Mouse (Mus musculus): Measurements from ENCODE around the gene Cd34. TPM values are rescaled to one million over a fixed set of nuclear protein-coding genes. Genes with fewer than 3 reads are reported as not detected.

Cd34 gene
- total and polyA plus RNA-seq, 2 experiments from 2014 or later, result 22.0 to 23.9 TPM

GRCm38 (mm10) chr1:194991654-194992053 is 53.0 kb downstream of the Cd34 start:
- H3K4me1 ChIP-seq (ENCODE audit: insufficient read depth), result no peaks in the 10 kb centered on the region
- H3K27me3 ChIP-seq (ENCODE audit: insufficient read depth, low read length), result no peaks in the 10 kb centered on the region
- no peak overlapping the region for H3K4me3 ChIP-seq (ENCODE audit: low read depth, low read length)
- TF ChIP-seq CTCF (IDR thresholded peaks at IDR 0.05; ENCODE audit: low read depth), result no peak
- ATAC-seq, result no peak
- no peaks in the 10 kb centered on the region; the same call in 1 of the 2 replicates for H3K36me3 ChIP-seq (ENCODE audit: insufficient read depth)
- H3K9ac ChIP-seq, result no peak overlapping the region
- 96% methylated on average over 2 of the region's 2 CpGs for WGBS
- no peak for DNase-seq
- no peak overlapping the region for H3K4me2 ChIP-seq (ENCODE audit: low read depth)
- no peak overlapping the region for H3K27ac ChIP-seq (ENCODE audit: low read depth, low read length)
- H3K9me3 ChIP-seq (ENCODE audit: low read length), result no peaks in the 10 kb centered on the region

- H3K36me3 ChIP-seq (ENCODE audit: insufficient read depth), result no peaks in the 10 kb centered on the region; the same call in 1 of the 2 replicates
- no peak overlapping the region for H3K9ac ChIP-seq
- no peak overlapping the region for H3K4me3 ChIP-seq (ENCODE audit: low read depth, low read length)
- H3K9me3 ChIP-seq (ENCODE audit: low read length), result no peaks in the 10 kb centered on the region
- ATAC-seq (no peak), DNase-seq (no peak)
- 85% methylated on average over 5 of the region's 5 CpGs for WGBS
- no peaks in the 10 kb centered on the region for H3K4me1 ChIP-seq (ENCODE audit: insufficient read depth)
- TF ChIP-seq CTCF (IDR thresholded peaks at IDR 0.05; ENCODE audit: low read depth), result no peak
- no peak overlapping the region for H3K4me2 ChIP-seq (ENCODE audit: low read depth)
- no peaks in the 10 kb centered on the region for H3K27me3 ChIP-seq (ENCODE audit: insufficient read depth, low read length)
- no peak overlapping the region for H3K27ac ChIP-seq (ENCODE audit: low read depth, low read length)
Measured at GRCm38 (mm10) chr1:194992589-194993317, 54.1 kb downstream of the Cd34 start.

GRCm38 (mm10) chr1:194993409-194993988 is 54.9 kb downstream of the Cd34 start:
- no peaks in the 10 kb centered on the region; the same call in 1 of the 2 replicates for H3K36me3 ChIP-seq (ENCODE audit: insufficient read depth)
- H3K9ac ChIP-seq, result no peak overlapping the region
- H3K9me3 ChIP-seq (ENCODE audit: low read length), result no peaks in the 10 kb centered on the region
- DNase-seq (no peak), ATAC-seq (no peak)
- WGBS, result 90% methylated on average over 1 of the region's 1 CpGs
- H3K4me1 ChIP-seq (ENCODE audit: insufficient read depth), result no peaks in the 10 kb centered on the region
- no peak overlapping the region for H3K4me2 ChIP-seq (ENCODE audit: low read depth)
- H3K4me3 ChIP-seq (ENCODE audit: low read depth, low read length), result no peak overlapping the region
- H3K27me3 ChIP-seq (ENCODE audit: insufficient read depth, low read length), result no peaks in the 10 kb centered on the region
- H3K27ac ChIP-seq (ENCODE audit: low read depth, low read length), result no peak overlapping the region
- no peak for TF ChIP-seq CTCF (IDR thresholded peaks at IDR 0.05; ENCODE audit: low read depth)

GRCm38 (mm10) chr1:194994262-194994661 is 55.6 kb downstream of the Cd34 start:
- no peak overlapping the region for H3K27ac ChIP-seq (ENCODE audit: low read depth, low read length)
- H3K9me3 ChIP-seq (ENCODE audit: low read length), result no peaks in the 10 kb centered on the region
- H3K9ac ChIP-seq, result no peak overlapping the region
- no peaks in the 10 kb centered on the region; the same call in 1 of the 2 replicates for H3K36me3 ChIP-seq (ENCODE audit: insufficient read depth)
- H3K4me3 ChIP-seq (ENCODE audit: low read depth, low read length), result no peak overlapping the region
- no peaks in the 10 kb centered on the region for H3K4me1 ChIP-seq (ENCODE audit: insufficient read depth)
- no peak for DNase-seq
- TF ChIP-seq CTCF (IDR thresholded peaks at IDR 0.05; ENCODE audit: low read depth), result no peak
- no peak for ATAC-seq
- 86% methylated on average over 5 of the region's 5 CpGs for WGBS
- no peaks in the 10 kb centered on the region for H3K27me3 ChIP-seq (ENCODE audit: insufficient read depth, low read length)
- no peak overlapping the region for H3K4me2 ChIP-seq (ENCODE audit: low read depth)

GRCm38 (mm10) chr1:194995196-194995595 is 56.6 kb downstream of the Cd34 start:
- Histone ChIP-seq H3K4me1 (ENCODE audit: insufficient read depth) (no peaks in the 10 kb centered on the region), H3K4me2 (ENCODE audit: low read depth) (no peak overlapping the region), H3K9ac (no peak overlapping the region), H3K4me3 (ENCODE audit: low read depth, low read length) (no peak overlapping the region), H3K36me3 (ENCODE audit: insufficient read depth) (no peaks in the 10 kb centered on the region; the same call in 1 of the 2 replicates), H3K27ac (ENCODE audit: low read depth, low read length) (no peak overlapping the region), H3K9me3 (ENCODE audit: low read length) (no peaks in the 10 kb centered on the region), H3K27me3 (ENCODE audit: insufficient read depth, low read length) (no peaks in the 10 kb centered on the region)
- 91% methylated on average over 2 of the region's 2 CpGs for WGBS
- no peak for ATAC-seq
- DNase-seq, result no peak
- TF ChIP-seq CTCF (IDR thresholded peaks at IDR 0.05; ENCODE audit: low read depth), result no peak

GRCm38 (mm10) chr1:194998396-194998795 is 59.8 kb downstream of the Cd34 start:
- ATAC-seq (no peak), DNase-seq (no peak)
- WGBS, result 80% methylated on average over 1 of the region's 1 CpGs
- no peak overlapping the region for H3K4me2 ChIP-seq (ENCODE audit: low read depth)
- H3K4me3 ChIP-seq (ENCODE audit: low read depth, low read length), result no peak overlapping the region
- no peak for TF ChIP-seq CTCF (IDR thresholded peaks at IDR 0.05; ENCODE audit: low read depth)
- no peaks in the 10 kb centered on the region for H3K9me3 ChIP-seq (ENCODE audit: low read length)
- no peak overlapping the region for H3K27ac ChIP-seq (ENCODE audit: low read depth, low read length)
- H3K36me3 ChIP-seq (ENCODE audit: insufficient read depth), result no peaks in the 10 kb centered on the region; the same call in 1 of the 2 replicates
- H3K27me3 ChIP-seq (ENCODE audit: insufficient read depth, low read length), result no peaks in the 10 kb centered on the region
- no peak overlapping the region for H3K9ac ChIP-seq
- H3K4me1 ChIP-seq (ENCODE audit: insufficient read depth), result no peaks in the 10 kb centered on the region

GRCm38 (mm10) chr1:195003328-195003727 is 64.7 kb downstream of the Cd34 start:
- no peaks in the 10 kb centered on the region for H3K9me3 ChIP-seq (ENCODE audit: low read length)
- no peak overlapping the region for H3K9ac ChIP-seq
- H3K27me3 ChIP-seq (ENCODE audit: insufficient read depth, low read length), result no peaks in the 10 kb centered on the region
- ATAC-seq (no peak), DNase-seq (no peak)
- no peak overlapping the region for H3K27ac ChIP-seq (ENCODE audit: low read depth, low read length)
- WGBS, result 89% methylated on average over 4 of the region's 4 CpGs
- no peak overlapping the region for H3K4me3 ChIP-seq (ENCODE audit: low read depth, low read length)
- TF ChIP-seq CTCF (IDR thresholded peaks at IDR 0.05; ENCODE audit: low read depth), result no peak
- no peaks in the 10 kb centered on the region for H3K4me1 ChIP-seq (ENCODE audit: insufficient read depth)
- no peak overlapping the region for H3K4me2 ChIP-seq (ENCODE audit: low read depth)
- no peaks in the 10 kb centered on the region for H3K36me3 ChIP-seq (ENCODE audit: insufficient read depth)

Data from forebrain, postnatal 0 days (tissue).